Mouse (Mus musculus): ENCODE data around the gene Sdhd. TPM values are rescaled to one million over a fixed set of nuclear protein-coding genes. Genes with fewer than 3 reads are reported as not detected.

Gene Sdhd
- polyA plus RNA-seq, 1 experiment from 2014 or later, result 295 TPM

DNA sequence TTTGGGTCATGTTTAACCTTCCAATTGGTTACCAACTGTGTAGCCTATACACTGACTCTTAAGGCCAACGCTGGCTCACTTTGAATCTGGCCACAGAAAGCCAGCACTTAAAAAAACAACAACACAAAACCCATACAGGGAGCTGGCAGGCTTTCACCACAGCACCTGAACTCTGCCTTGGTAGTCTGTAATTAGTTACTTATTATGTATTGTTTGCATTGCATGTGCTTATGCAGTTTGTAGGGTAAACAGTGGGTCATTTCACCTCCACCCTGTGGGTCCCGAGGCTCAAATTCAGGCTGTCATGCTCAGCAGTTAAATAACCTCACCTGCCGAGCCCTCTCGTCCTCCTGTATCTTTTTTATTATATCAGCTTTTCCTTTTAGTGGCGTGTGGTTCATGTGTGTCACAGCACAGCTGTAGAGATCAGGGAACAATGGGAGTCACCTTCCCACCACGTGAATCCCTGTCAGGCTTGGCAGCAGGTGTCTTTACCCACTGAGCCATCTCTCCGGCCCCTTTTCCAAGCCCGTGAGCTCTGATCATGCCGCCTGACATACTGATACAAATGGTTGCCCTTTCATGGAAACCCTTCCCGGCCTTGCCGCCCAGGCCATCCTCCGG is 8.7 kb downstream of the Sdhd start:
- H3K4me1 ChIP-seq (ENCODE audit: control insufficient read depth, insufficient read depth, low read length), result no peaks in the 10 kb centered on the region
- H3K27ac ChIP-seq (ENCODE audit: low read length), result no peak overlapping the region
- H3K4me2 ChIP-seq (replicated peaks; ENCODE audit: low read depth, low read length), result no peak overlapping the region
- H3K36me3 ChIP-seq (ENCODE audit: control insufficient read depth, insufficient read depth, low read length), result peaks cover 36% of the 10 kb centered on the region
- H3K9ac ChIP-seq (replicated peaks; ENCODE audit: low read depth, low read length), result no peak overlapping the region
- ATAC-seq (ENCODE audit: insufficient number of reproducible peaks, insufficient read depth, low FRiP score, low read depth), result 0 out of 2 replicates have a peak, but pooled peaks have one; percentile 37
- H3K27me3 ChIP-seq (ENCODE audit: control insufficient read depth, insufficient read depth, low read length), result no peaks in the 10 kb centered on the region
- H3K4me3 ChIP-seq (ENCODE audit: low read depth, low read length), result no peak overlapping the region
- WGBS, result 63% methylated on average over 12 of the region's 12 CpGs
- H3K9me3 ChIP-seq (ENCODE audit: control insufficient read depth, low read depth, low read length), result no peaks in the 10 kb centered on the region

DNA sequence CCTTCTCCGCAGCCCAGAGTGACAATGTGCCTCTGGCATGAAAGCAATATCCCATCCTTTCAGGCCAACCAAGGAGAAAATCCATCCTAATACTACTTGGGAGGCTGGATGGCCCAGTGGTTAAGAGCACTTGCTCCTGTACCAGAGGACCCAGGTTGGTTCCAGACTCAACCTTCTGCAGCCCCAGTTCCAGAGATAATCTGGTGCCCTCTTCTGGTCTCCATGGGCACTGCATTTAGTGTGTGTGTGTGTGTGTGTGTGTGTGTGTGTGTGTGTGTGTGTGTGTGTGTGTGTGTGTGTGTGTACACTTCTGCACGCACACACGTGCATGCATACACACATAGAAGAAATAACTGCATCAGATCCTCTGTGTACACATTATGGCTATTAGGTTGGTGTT is 10.1 kb downstream of the Sdhd start:
- H3K4me1 ChIP-seq (ENCODE audit: control insufficient read depth, insufficient read depth, low read length), result no peaks in the 10 kb centered on the region
- H3K36me3 ChIP-seq (ENCODE audit: control insufficient read depth, insufficient read depth, low read length), result peaks cover 31% of the 10 kb centered on the region
- no peak overlapping the region for H3K9ac ChIP-seq (replicated peaks; ENCODE audit: low read depth, low read length)
- H3K27me3 ChIP-seq (ENCODE audit: control insufficient read depth, insufficient read depth, low read length), result no peaks in the 10 kb centered on the region
- H3K9me3 ChIP-seq (ENCODE audit: control insufficient read depth, low read depth, low read length), result no peaks in the 10 kb centered on the region
- no peak overlapping the region for H3K27ac ChIP-seq (ENCODE audit: low read length)
- 69% methylated on average over 3 of the region's 3 CpGs for WGBS
- H3K4me3 ChIP-seq (ENCODE audit: low read depth, low read length), result no peak overlapping the region
- H3K4me2 ChIP-seq (replicated peaks; ENCODE audit: low read depth, low read length), result no peak overlapping the region
- ATAC-seq (ENCODE audit: insufficient number of reproducible peaks, insufficient read depth, low FRiP score, low read depth), result no peak

DNA sequence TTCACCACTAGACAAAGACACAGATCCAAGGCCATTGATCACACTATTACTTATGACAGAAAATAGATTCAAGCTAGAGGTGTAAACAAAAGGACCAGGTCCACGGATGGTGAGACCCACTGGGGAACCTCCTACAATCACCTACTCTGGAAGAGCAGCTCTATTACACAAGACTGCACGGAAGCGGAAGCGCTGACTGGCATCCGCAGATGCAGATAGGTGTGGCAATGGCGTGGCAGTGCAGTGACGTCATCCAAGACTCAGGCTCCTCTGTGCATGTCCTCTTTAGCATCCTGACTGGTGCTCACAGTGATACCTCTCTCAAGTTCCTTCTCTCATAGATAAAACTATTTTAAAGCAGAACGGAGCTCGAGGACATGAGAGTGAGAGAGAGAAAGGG is 10.7 kb downstream of the Sdhd start:
- Histone ChIP-seq H3K9ac (replicated peaks; ENCODE audit: low read depth, low read length) (no peak overlapping the region), H3K36me3 (ENCODE audit: control insufficient read depth, insufficient read depth, low read length) (peaks cover 26% of the 10 kb centered on the region), H3K4me1 (ENCODE audit: control insufficient read depth, insufficient read depth, low read length) (no peaks in the 10 kb centered on the region), H3K4me3 (ENCODE audit: low read depth, low read length) (no peak overlapping the region), H3K27me3 (ENCODE audit: control insufficient read depth, insufficient read depth, low read length) (no peaks in the 10 kb centered on the region), H3K9me3 (ENCODE audit: control insufficient read depth, low read depth, low read length) (no peaks in the 10 kb centered on the region), H3K4me2 (replicated peaks; ENCODE audit: low read depth, low read length) (no peak overlapping the region), H3K27ac (ENCODE audit: low read length) (no peak overlapping the region)
- no peak for ATAC-seq (ENCODE audit: insufficient number of reproducible peaks, insufficient read depth, low FRiP score, low read depth)
- WGBS, result 90% methylated on average over 9 of the region's 9 CpGs

DNA sequence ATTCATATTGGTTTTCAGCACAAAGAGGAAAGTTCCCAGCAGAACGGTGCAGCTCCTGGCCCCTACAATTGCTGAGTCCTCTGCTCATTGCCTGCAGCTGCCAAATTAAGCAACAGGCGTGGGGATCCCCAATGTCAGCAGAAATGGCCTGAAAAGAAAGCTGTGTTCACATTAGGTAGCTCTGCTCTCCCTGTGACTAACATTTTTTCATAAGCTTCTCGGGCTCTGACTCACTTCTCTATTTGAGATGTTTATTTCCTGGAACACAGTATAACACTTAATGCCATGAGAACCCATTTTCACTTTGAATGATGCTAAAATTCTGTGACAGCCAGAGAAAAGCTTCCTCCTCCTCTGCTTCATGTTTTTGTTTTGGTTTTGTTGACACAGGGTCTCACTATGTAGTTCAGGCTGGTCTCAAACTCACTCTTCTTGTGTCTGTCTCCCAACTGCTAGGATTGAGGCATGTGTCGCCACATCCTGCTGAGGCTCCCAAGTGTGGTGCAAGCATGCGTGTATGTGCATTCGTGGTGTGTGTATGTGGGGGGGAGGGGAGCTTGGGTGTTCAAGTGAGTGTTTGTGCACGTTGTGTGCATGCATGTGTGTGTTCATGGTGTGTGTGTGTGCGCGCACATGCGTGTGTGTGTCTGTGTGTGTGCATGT is 12.6 kb downstream of the Sdhd start:
- no peak for ATAC-seq (ENCODE audit: insufficient number of reproducible peaks, insufficient read depth, low FRiP score, low read depth)
- H3K9me3 ChIP-seq (ENCODE audit: control insufficient read depth, low read depth, low read length), result no peaks in the 10 kb centered on the region
- no peak overlapping the region for H3K4me3 ChIP-seq (ENCODE audit: low read depth, low read length)
- H3K36me3 ChIP-seq (ENCODE audit: control insufficient read depth, insufficient read depth, low read length), result peaks cover 9% of the 10 kb centered on the region; the same call in 1 of the 2 replicates
- H3K4me1 ChIP-seq (ENCODE audit: control insufficient read depth, insufficient read depth, low read length), result no peaks in the 10 kb centered on the region
- no peak overlapping the region for H3K9ac ChIP-seq (replicated peaks; ENCODE audit: low read depth, low read length)
- H3K27ac ChIP-seq (ENCODE audit: low read length), result no peak overlapping the region
- no peak overlapping the region for H3K4me2 ChIP-seq (replicated peaks; ENCODE audit: low read depth, low read length)
- WGBS, result 76% methylated on average over 10 of the region's 10 CpGs
- H3K27me3 ChIP-seq (ENCODE audit: control insufficient read depth, insufficient read depth, low read length), result no peaks in the 10 kb centered on the region

DNA sequence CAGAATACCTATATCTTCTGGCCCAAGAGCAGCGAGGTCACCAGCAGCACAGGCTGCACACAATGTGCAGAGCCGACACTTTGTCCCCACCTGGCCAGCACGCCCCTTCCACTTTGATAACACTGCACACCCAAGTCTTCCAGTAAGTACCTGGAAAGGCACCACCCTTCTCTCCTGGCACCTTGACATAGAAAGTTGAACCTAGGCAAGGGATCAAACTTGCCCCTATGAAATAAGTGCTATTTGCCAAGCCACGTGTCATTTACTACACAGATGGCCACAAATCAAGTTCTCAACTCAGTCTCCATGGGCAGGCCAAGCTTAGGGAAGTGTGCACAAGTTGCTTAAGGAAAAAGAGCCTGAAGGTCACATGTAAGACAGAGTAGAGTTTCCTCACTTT is 16.7 kb downstream of the Sdhd start:
- 58% methylated on average over 4 of the region's 4 CpGs for WGBS
- no peaks in the 10 kb centered on the region for H3K27me3 ChIP-seq (ENCODE audit: control insufficient read depth, insufficient read depth, low read length)
- no peaks in the 10 kb centered on the region for H3K36me3 ChIP-seq (ENCODE audit: control insufficient read depth, insufficient read depth, low read length)
- ATAC-seq (ENCODE audit: insufficient number of reproducible peaks, insufficient read depth, low FRiP score, low read depth), result peak; percentile 65; the same call in 1 of the 2 replicates
- H3K4me1 ChIP-seq (ENCODE audit: control insufficient read depth, insufficient read depth, low read length), result no peaks in the 10 kb centered on the region
- no peak overlapping the region for H3K9ac ChIP-seq (replicated peaks; ENCODE audit: low read depth, low read length)
- H3K4me3 ChIP-seq (ENCODE audit: low read depth, low read length), result no peak overlapping the region
- H3K4me2 ChIP-seq (replicated peaks; ENCODE audit: low read depth, low read length), result no peak overlapping the region
- H3K27ac ChIP-seq (ENCODE audit: low read length), result no peak overlapping the region
- no peaks in the 10 kb centered on the region for H3K9me3 ChIP-seq (ENCODE audit: control insufficient read depth, low read depth, low read length)

DNA sequence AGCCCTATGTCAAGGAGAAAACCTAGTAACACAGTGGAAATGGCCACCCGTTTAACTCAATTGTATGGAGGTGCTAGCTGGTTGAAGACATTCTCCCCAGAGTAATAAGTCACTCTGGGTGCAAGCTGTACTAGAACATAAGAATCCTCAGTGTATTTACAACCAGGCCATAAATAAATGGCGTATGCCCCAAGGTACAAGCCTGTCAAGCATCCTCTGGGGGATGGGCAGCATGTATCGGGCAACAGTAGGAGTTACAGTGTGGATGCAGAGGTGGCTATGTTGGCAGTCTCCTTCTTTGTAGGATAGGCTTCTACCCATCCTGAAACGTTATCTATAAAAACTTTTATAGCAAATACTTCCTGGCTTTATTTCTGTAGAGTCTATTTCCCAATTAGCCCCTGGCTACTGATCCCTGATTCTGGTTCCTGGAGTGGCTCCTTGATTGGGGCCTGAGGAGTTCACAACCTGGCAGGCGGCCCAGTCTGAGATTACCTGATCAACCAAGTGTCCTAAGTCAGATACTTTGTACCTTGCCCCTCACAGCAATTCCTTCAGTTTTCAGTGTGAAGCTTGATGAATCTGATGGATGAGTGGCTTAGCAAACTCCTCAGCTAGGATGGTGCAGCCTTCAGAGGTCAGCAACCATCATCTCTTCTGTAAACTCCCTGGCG is 18.3 kb downstream of the Sdhd start:
- whole genome bisulfite sequencing, result 75% methylated on average over 6 of the region's 6 CpGs
- no peak overlapping the region for H3K4me3 ChIP-seq (ENCODE audit: low read depth, low read length)
- no peaks in the 10 kb centered on the region for H3K36me3 ChIP-seq (ENCODE audit: control insufficient read depth, insufficient read depth, low read length)
- ATAC-seq (ENCODE audit: insufficient number of reproducible peaks, insufficient read depth, low FRiP score, low read depth), result no peak
- no peak overlapping the region for H3K9ac ChIP-seq (replicated peaks; ENCODE audit: low read depth, low read length)
- H3K4me1 ChIP-seq (ENCODE audit: control insufficient read depth, insufficient read depth, low read length), result no peaks in the 10 kb centered on the region
- H3K9me3 ChIP-seq (ENCODE audit: control insufficient read depth, low read depth, low read length), result no peaks in the 10 kb centered on the region
- no peak overlapping the region for H3K4me2 ChIP-seq (replicated peaks; ENCODE audit: low read depth, low read length)
- no peaks in the 10 kb centered on the region for H3K27me3 ChIP-seq (ENCODE audit: control insufficient read depth, insufficient read depth, low read length)
- H3K27ac ChIP-seq (ENCODE audit: low read length), result no peak overlapping the region

DNA sequence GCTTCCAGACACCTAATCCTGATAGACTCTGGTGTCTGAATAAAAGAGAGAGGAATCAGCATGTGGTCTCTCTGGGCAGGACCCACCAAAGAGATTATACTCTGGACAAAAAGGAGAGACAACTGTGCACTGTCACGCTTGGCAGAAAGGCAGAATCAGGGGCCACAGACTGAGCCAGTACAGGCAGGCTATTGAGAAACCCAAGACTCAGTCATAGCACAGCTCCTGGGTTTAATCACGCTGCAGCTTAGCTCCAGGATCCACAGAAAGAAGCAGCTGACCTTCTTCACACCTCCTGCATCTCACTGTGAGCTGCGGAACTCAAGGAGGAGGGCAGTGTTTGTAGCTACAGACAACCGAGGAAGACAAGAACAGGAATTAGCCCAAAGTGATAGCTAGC is 23.2 kb downstream of the Sdhd start:
- no peak overlapping the region for H3K27ac ChIP-seq (ENCODE audit: low read length)
- no peaks in the 10 kb centered on the region for H3K9me3 ChIP-seq (ENCODE audit: control insufficient read depth, low read depth, low read length)
- no peaks in the 10 kb centered on the region for H3K36me3 ChIP-seq (ENCODE audit: control insufficient read depth, insufficient read depth, low read length)
- H3K27me3 ChIP-seq (ENCODE audit: control insufficient read depth, insufficient read depth, low read length), result no peaks in the 10 kb centered on the region
- no peaks in the 10 kb centered on the region for H3K4me1 ChIP-seq (ENCODE audit: control insufficient read depth, insufficient read depth, low read length)
- ATAC-seq (ENCODE audit: insufficient number of reproducible peaks, insufficient read depth, low FRiP score, low read depth), result no peak
- no peak overlapping the region for H3K4me2 ChIP-seq (replicated peaks; ENCODE audit: low read depth, low read length)
- H3K9ac ChIP-seq (replicated peaks; ENCODE audit: low read depth, low read length), result no peak overlapping the region
- no peak overlapping the region for H3K4me3 ChIP-seq (ENCODE audit: low read depth, low read length)
- 36% methylated on average over 4 of the region's 4 CpGs for WGBS

DNA sequence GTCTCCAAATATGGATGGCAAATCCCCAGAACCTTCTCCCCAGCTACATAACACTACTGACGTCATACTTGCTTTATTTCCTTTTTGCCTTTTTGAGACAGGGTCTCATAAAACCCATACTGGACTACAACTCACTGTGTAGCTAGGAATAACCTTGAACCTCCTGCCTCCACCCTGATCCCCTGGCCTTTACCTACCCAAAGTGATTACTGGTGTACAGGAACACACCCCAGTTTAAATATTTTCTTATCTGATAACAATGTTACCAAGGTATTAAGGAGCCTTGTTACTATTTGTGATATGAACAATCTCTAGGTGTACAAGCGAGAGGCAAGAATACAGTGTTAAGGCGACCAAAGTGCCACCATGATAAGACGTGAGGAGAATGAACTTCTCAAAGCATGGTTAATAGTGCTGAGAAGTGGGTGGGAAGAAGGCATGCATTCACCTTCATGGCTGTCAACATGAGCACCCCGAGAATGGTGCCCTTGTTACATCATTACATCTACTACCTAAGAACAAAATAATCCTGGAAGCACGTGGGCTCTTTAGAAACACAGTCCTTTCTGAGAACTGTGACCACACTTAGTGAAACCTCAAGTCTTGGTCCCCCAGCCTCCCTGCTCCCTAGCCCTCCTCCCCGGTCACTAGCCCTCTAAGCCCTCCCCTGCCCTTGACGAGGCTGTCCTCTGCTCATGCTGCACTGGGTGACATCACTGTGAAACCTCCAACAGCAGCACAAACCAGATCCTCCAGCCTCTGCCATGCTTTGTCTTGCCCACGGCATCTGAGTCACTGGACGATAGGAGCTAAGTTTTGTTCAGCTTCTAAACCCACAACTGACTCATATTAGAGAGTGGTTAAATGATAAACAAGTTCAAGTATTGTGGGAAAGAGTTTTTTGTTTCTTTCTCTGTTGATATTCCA is 33.8 kb downstream of the Sdhd start:
- Histone ChIP-seq H3K4me1 (ENCODE audit: control insufficient read depth, insufficient read depth, low read length) (no peaks in the 10 kb centered on the region), H3K27ac (ENCODE audit: low read length) (no peak overlapping the region), H3K4me3 (ENCODE audit: low read depth, low read length) (no peak overlapping the region), H3K36me3 (ENCODE audit: control insufficient read depth, insufficient read depth, low read length) (no peaks in the 10 kb centered on the region), H3K9me3 (ENCODE audit: control insufficient read depth, low read depth, low read length) (no peaks in the 10 kb centered on the region), H3K27me3 (ENCODE audit: control insufficient read depth, insufficient read depth, low read length) (no peaks in the 10 kb centered on the region), H3K9ac (replicated peaks; ENCODE audit: low read depth, low read length) (no peak overlapping the region), H3K4me2 (replicated peaks; ENCODE audit: low read depth, low read length) (no peak overlapping the region)
- ATAC-seq (ENCODE audit: insufficient number of reproducible peaks, insufficient read depth, low FRiP score, low read depth), result no peak
- 64% methylated on average over 10 of the region's 10 CpGs for WGBS
